Mouse (Mus musculus) G1E-ER4 (cell line): Measurements from ENCODE around the gene Card10. TPM values are rescaled to one million over a fixed set of nuclear protein-coding genes. Genes with fewer than 3 reads are reported as not detected.

ENCODE experiments used
- GATA1 ChIP-seq: IDR thresholded peaks from one replicate; pipeline ENCODE4 v1.8.0; 2012; ENCODE audit warnings: low read length, inconsistent platforms
- polyA plus RNA-seq: library from polyadenylated mRNA; stranded (reverse); fragments of >175 nt; gene quantifications from 2 replicates; pipeline ENCODE4 v1.2.3, GENCODE M21; 2012

Card10 gene
- polyA plus RNA-seq, 1 experiment: not detected

GRCm38 (mm10) chr15:78742831-78743230, 60.0 kb downstream of the Card10 start:
- no peak for TF ChIP-seq GATA1

- no peak for TF ChIP-seq GATA1
Measured at GRCm38 (mm10) chr15:78740662-78741061, 62.2 kb downstream of the Card10 start.

DNA sequence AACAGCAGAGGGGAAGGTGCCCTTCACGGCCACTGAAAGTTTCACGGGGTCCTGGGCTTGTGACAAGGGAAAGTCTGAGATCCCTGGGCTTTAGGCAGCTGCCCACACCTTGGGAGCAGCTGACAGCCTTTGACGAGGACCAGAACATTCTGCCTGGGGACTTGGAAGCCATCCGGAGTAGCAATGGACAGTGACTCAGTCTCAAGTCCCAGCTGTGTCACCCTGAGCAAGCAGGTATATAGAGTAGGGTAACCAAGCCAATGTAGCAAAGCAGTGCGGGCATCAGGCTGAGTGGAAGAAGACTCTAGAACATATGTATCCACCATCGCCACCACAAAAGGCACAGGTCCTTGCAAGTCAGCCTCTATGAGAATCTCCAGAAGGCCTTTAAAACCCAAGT, 65.7 kb downstream of the Card10 start:
- TF ChIP-seq GATA1: no peak

DNA sequence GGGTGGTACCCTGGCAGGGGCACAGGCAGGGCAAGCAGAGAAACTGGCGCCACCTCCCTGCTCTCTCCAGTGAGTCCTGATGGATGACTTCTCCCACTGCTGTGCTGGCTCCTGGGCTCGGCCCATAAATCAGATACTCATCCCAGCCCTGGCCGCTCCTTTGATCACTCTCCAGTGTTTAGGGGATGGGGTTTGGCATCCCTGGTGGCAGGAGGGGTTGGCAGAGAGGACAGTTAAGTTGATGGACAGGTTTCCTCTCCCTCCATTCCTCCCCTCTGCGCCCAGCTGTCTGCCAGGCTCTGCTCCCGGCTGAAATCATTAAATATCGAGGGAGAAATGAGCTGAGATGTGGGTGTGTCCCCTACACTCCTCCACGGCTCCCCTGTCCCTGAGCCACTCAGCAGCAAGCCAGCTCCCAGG, 66.2 kb downstream of the Card10 start:
- TF ChIP-seq GATA1: no peak

DNA sequence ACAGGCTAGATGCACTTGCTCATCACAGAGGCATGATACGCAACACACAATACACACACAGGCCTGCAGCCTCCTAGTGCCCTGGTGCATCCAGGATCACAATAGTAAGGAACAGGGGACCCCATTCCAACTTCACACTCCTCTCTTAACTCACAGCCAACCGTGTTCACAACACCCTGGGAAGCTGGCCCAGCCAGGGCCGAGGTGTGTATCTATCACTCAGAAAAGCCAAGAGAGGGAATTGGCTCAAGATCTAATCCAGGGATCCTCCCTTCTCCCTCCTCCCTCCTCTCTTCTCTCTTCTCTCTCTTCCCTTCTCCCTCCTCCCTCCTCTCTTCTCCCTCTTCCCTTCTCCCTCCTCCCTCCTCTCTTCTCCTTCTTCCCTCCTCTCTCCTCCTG, 66.7 kb downstream of the Card10 start:
- TF ChIP-seq GATA1: no peak

- no peak for TF ChIP-seq GATA1
Measured at GRCm38 (mm10) chr15:78735431-78736180, 67.2 kb downstream of the Card10 start.

GRCm38 (mm10) chr15:78731830-78732229, 71.0 kb downstream of the Card10 start:
- TF ChIP-seq GATA1: no peak

DNA sequence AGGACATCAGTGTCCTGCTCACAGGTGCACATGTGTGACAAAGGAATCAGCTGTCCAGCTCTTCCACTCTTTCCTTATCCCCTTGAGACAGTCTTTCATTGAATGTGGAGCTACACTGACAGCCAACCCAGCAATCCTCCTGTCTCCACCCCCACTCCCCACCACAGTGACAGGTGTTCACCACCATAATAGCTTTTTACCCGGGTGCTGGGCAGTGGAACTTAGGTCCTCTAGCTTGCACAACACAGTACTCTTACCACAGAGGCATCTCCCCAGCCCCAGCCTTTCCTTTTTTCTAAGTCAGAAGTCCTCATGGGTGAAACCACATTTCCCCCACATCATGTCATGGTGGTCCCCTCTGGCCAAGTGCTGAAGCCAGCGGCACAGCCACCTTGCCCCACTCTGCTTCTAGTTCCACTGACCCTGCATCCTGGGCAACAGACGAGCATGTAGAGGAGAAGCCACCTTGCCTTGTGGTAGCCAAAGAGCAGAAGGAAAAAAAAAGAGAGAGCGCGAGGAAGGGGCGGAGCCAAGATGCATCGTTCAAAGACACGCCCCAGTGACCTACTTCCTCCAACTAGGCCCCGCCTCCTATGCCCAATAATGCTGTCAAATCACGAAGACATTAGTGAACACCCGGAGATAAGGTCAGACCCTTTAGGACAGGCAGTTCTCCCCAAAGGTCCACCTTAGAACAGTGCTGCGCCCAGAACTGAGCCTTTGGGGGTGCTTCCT, 72.4 kb downstream of the Card10 start:
- no peak for TF ChIP-seq GATA1

- TF ChIP-seq GATA1: no peak
Measured at GRCm38 (mm10) chr15:78726697-78727096, 76.1 kb downstream of the Card10 start.

Other genes starting within 250 kb of the Card10 start
- gene Rac2, start 230.3 kb downstream of the Card10 start, polyA plus RNA-seq: 435 and 659 TPM in 2 replicates
- gene Cyth4, start 206.0 kb downstream of the Card10 start, polyA plus RNA-seq: 0.37 and 0.53 TPM in 2 replicates
- gene Elfn2, start 84.3 kb downstream of the Card10 start, polyA plus RNA-seq: not detected in 2 replicates
- not detected in 2 replicates for gene Mfng, start 29.6 kb downstream of the Card10 start, polyA plus RNA-seq
- not detected in 2 replicates for gene Cdc42ep1, start 39.6 kb upstream of the Card10 start, polyA plus RNA-seq
- gene Lgals2, start 52.5 kb upstream of the Card10 start, polyA plus RNA-seq: not detected in 2 replicates
- 154 and 180 TPM in 2 replicates for gene Gga1, start 74.1 kb upstream of the Card10 start, polyA plus RNA-seq
- 3.7 and 4.4 TPM in 2 replicates for gene Gm49510, start 96.6 kb upstream of the Card10 start, polyA plus RNA-seq
- gene Sh3bp1, start 96.7 kb upstream of the Card10 start, polyA plus RNA-seq: 958 and 1,179 TPM in 2 replicates
- 35.3 and 39.3 TPM in 2 replicates for gene Pdxp, start 110.9 kb upstream of the Card10 start, polyA plus RNA-seq
- gene Lgals1, start 123.7 kb upstream of the Card10 start, polyA plus RNA-seq: 423 and 1,303 TPM in 2 replicates
- 24.3 and 26.2 TPM in 2 replicates for gene Nol12, start 131.9 kb upstream of the Card10 start, polyA plus RNA-seq
- gene Triobp, start 144.7 kb upstream of the Card10 start, polyA plus RNA-seq: 47.1 and 59.9 TPM in 2 replicates
- gene H1f0, start 225.4 kb upstream of the Card10 start, polyA plus RNA-seq: not detected in 2 replicates
- not detected in 2 replicates for gene Galr3, start 238.8 kb upstream of the Card10 start, polyA plus RNA-seq